Mouse (Mus musculus): ENCODE data around the gene Hs6st1. TPM values are rescaled to one million over a fixed set of nuclear protein-coding genes. Genes with fewer than 3 reads are reported as not detected.
"Not testable (repeated sequence)": the region's sequence is repeated elsewhere in the genome, so short reads cannot be mapped to it uniquely, and the experiment has no call there.

Hs6st1 gene
- polyA plus RNA-seq (2012; rRNA removed): 33.9 and 53.7 TPM in 2 replicates

DNA sequence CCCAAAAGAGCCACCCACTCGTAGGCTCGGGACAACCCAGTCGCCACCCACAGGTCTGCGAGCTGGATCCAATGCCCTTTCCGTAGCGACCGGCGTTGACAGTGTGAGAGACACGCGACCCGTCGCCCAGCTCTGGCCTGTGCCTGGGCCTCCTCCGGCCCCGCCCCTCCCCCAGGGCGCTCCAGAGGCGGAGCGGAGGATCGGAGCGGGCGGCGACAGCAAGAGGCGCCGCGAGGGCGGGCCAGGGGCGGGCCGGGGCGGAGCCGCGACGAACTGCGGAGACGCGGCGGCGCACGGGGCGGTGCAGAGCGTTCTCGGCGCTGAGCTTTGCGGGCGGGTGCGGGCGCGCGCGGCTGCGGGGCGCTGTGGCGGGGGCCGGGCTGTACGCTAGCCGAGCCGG, at the start of gene Hs6st1:
Hs6st1 (plus strand) TSS at position 325 of the 400 bp plus-strand sequence.
- H3K27ac ChIP-seq (ENCODE audit: insufficient read depth, low read depth, low read length): peak within 1 kb of the TSS; percentile 86
- H3K4me1 ChIP-seq (ENCODE audit: control insufficient read depth, insufficient read depth, insufficient read length, low read length): peaks cover 32% of the 10 kb centered on the region
- peak within 1 kb of the TSS; percentile 86 for H3K4me3 ChIP-seq (ENCODE audit: low read depth, low read length)
- under 1% methylated on average over 55 of the region's 55 CpGs for WGBS
- H3K27me3 ChIP-seq (ENCODE audit: control insufficient read depth, insufficient read depth, low read length): no peaks in the 10 kb centered on the region
- TF ChIP-seq POLR2A (IDR thresholded peaks at IDR 0.05; ENCODE audit: low read depth, low read length) (peak; percentile 84), CTCF (IDR thresholded peaks at IDR 0.05; ENCODE audit: extremely low read depth, insufficient read length, insufficient replicate concordance, low read depth, low read length) (no peak)
- peaks cover 2% of the 10 kb centered on the region for H3K36me3 ChIP-seq (ENCODE audit: control insufficient read depth, insufficient read depth, low read length)

DNA sequence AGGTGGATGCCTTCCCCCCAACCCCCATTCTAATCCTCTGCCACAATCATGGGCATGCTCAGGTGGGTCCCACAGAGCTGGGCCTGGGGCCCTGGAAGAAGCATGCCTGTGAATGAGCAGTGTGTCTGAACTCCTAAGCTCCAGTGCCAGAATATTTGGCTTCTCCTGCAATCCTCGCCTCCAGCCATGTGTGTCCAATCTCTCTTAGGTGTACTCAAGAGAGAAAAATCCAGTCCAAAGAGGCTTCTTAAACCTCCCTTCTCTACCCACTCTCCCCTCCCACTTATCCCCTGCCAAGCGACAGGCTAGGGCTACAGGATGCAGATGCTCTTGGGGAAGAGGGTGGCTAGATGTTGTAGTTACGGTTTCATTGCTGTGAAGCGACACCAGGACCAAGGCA, 49.6 kb upstream of the Hs6st1 start:
- TF ChIP-seq POLR2A (IDR thresholded peaks at IDR 0.05; ENCODE audit: low read depth, low read length) (no peak), CTCF (IDR thresholded peaks at IDR 0.05; ENCODE audit: extremely low read depth, insufficient read length, insufficient replicate concordance, low read depth, low read length) (no peak)
- H3K27me3 ChIP-seq (ENCODE audit: control insufficient read depth, insufficient read depth, low read length): no peaks in the 10 kb centered on the region
- 96% methylated on average over 4 of the region's 4 CpGs for WGBS
- H3K4me3 ChIP-seq (ENCODE audit: low read depth, low read length): no peak overlapping the region
- H3K4me1 ChIP-seq (ENCODE audit: control insufficient read depth, insufficient read depth, insufficient read length, low read length): 0 out of 2 replicates have a peak, but pooled peaks cover 3% of the 10 kb centered on the region
- H3K27ac ChIP-seq (ENCODE audit: insufficient read depth, low read depth, low read length): no peak overlapping the region
- no peaks in the 10 kb centered on the region for H3K36me3 ChIP-seq (ENCODE audit: control insufficient read depth, insufficient read depth, low read length)

GRCm38 (mm10) chr1:36019161-36019560, 49.0 kb upstream of the Hs6st1 start:
- no peak overlapping the region for H3K27ac ChIP-seq (ENCODE audit: insufficient read depth, low read depth, low read length)
- WGBS: 89% methylated on average over 2 of the region's 2 CpGs
- no peaks in the 10 kb centered on the region for H3K36me3 ChIP-seq (ENCODE audit: control insufficient read depth, insufficient read depth, low read length)
- H3K27me3 ChIP-seq (ENCODE audit: control insufficient read depth, insufficient read depth, low read length): no peaks in the 10 kb centered on the region
- no peak for TF ChIP-seq CTCF (IDR thresholded peaks at IDR 0.05; ENCODE audit: extremely low read depth, insufficient read length, insufficient replicate concordance, low read depth, low read length)
- no peak for TF ChIP-seq POLR2A (IDR thresholded peaks at IDR 0.05; ENCODE audit: low read depth, low read length)
- 0 out of 2 replicates have a peak, but pooled peaks cover under 1% of the 10 kb centered on the region for H3K4me1 ChIP-seq (ENCODE audit: control insufficient read depth, insufficient read depth, insufficient read length, low read length)
- H3K4me3 ChIP-seq (ENCODE audit: low read depth, low read length): no peak overlapping the region

- no peaks in the 10 kb centered on the region for H3K36me3 ChIP-seq (ENCODE audit: control insufficient read depth, insufficient read depth, low read length)
Observed at GRCm38 (mm10) chr1:36020315-36020714, 47.9 kb upstream of the Hs6st1 start.

GRCm38 (mm10) chr1:36030421-36030821, 37.8 kb upstream of the Hs6st1 start:
- H3K27me3 ChIP-seq (ENCODE audit: control insufficient read depth, insufficient read depth, low read length): no peaks in the 10 kb centered on the region
- H3K36me3 ChIP-seq (ENCODE audit: control insufficient read depth, insufficient read depth, low read length): no peaks in the 10 kb centered on the region
- 0 out of 2 replicates have a peak overlapping the region, but pooled peaks have one; percentile 3 for H3K4me3 ChIP-seq (ENCODE audit: low read depth, low read length)
- H3K4me1 ChIP-seq (ENCODE audit: control insufficient read depth, insufficient read depth, insufficient read length, low read length): peaks cover 2% of the 10 kb centered on the region; the same call in 1 of the 2 replicates
- no peak for TF ChIP-seq POLR2A (IDR thresholded peaks at IDR 0.05; ENCODE audit: low read depth, low read length)
- TF ChIP-seq CTCF (IDR thresholded peaks at IDR 0.05; ENCODE audit: extremely low read depth, insufficient read length, insufficient replicate concordance, low read depth, low read length): no peak
- no peak overlapping the region for H3K27ac ChIP-seq (ENCODE audit: insufficient read depth, low read depth, low read length)
- 46% methylated on average over 10 of the region's 10 CpGs for WGBS

More at GRCm38 (mm10) chr1:36020315-36020714, 47.9 kb upstream of the Hs6st1 start:
- Histone ChIP-seq H3K4me3 (ENCODE audit: low read depth, low read length) (no peak overlapping the region), H3K4me1 (ENCODE audit: control insufficient read depth, insufficient read depth, insufficient read length, low read length) (no peaks in the 10 kb centered on the region), H3K27me3 (ENCODE audit: control insufficient read depth, insufficient read depth, low read length) (no peaks in the 10 kb centered on the region), H3K27ac (ENCODE audit: insufficient read depth, low read depth, low read length) (no peak overlapping the region)
- WGBS: 92% methylated on average over 4 of the region's 4 CpGs
- TF ChIP-seq POLR2A (IDR thresholded peaks at IDR 0.05; ENCODE audit: low read depth, low read length): no peak
- TF ChIP-seq CTCF (IDR thresholded peaks at IDR 0.05; ENCODE audit: extremely low read depth, insufficient read length, insufficient replicate concordance, low read depth, low read length): no peak

DNA sequence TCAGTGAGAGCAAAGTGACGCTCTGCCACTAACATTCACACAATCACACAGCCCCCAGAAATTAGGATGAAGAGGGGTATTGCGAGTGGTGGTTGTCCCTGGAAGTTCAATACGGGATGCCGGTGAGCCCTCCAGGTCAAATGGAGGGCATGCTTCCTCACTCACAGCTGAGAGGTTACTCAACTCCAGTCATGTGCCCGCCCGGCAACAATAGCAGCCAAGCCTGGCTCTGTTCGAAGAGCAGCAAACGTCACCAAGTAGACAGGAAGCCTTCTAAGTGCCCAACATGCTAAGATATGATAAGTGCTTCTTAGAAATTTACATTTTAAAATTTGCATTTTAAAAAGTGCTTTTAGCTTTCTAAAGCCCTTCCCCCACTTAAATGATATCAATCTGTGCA, 29.4 kb upstream of the Hs6st1 start:
- H3K4me1 ChIP-seq (ENCODE audit: control insufficient read depth, insufficient read depth, insufficient read length, low read length): no peaks in the 10 kb centered on the region
- TF ChIP-seq CTCF (IDR thresholded peaks at IDR 0.05; ENCODE audit: extremely low read depth, insufficient read length, insufficient replicate concordance, low read depth, low read length): no peak
- no peak for TF ChIP-seq POLR2A (IDR thresholded peaks at IDR 0.05; ENCODE audit: low read depth, low read length)
- 85% methylated on average over 8 of the region's 8 CpGs for WGBS
- H3K36me3 ChIP-seq (ENCODE audit: control insufficient read depth, insufficient read depth, low read length): no peaks in the 10 kb centered on the region
- H3K4me3 ChIP-seq (ENCODE audit: low read depth, low read length): no peak overlapping the region
- H3K27ac ChIP-seq (ENCODE audit: insufficient read depth, low read depth, low read length): no peak overlapping the region
- no peaks in the 10 kb centered on the region; the same call in 1 of the 2 replicates for H3K27me3 ChIP-seq (ENCODE audit: control insufficient read depth, insufficient read depth, low read length)

- H3K27me3 ChIP-seq (ENCODE audit: control insufficient read depth, insufficient read depth, low read length): no peaks in the 10 kb centered on the region; the same call in 1 of the 2 replicates
- H3K27ac ChIP-seq (ENCODE audit: insufficient read depth, low read depth, low read length): no peak overlapping the region
- no peak for TF ChIP-seq CTCF (IDR thresholded peaks at IDR 0.05; ENCODE audit: extremely low read depth, insufficient read length, insufficient replicate concordance, low read depth, low read length)
- no peak for TF ChIP-seq POLR2A (IDR thresholded peaks at IDR 0.05; ENCODE audit: low read depth, low read length)
- no peaks in the 10 kb centered on the region for H3K4me1 ChIP-seq (ENCODE audit: control insufficient read depth, insufficient read depth, insufficient read length, low read length)
- no peaks in the 10 kb centered on the region for H3K36me3 ChIP-seq (ENCODE audit: control insufficient read depth, insufficient read depth, low read length)
- H3K4me3 ChIP-seq (ENCODE audit: low read depth, low read length): no peak overlapping the region
- 70% methylated on average over 3 of the region's 3 CpGs for WGBS
Observed at GRCm38 (mm10) chr1:36042072-36042471, 26.1 kb upstream of the Hs6st1 start.

- H3K4me3 ChIP-seq (ENCODE audit: low read depth, low read length); H3K27me3 ChIP-seq (ENCODE audit: control insufficient read depth, insufficient read depth, low read length); H3K4me1 ChIP-seq (ENCODE audit: control insufficient read depth, insufficient read depth, insufficient read length, low read length); H3K36me3 ChIP-seq (ENCODE audit: control insufficient read depth, insufficient read depth, low read length); H3K27ac ChIP-seq (ENCODE audit: insufficient read depth, low read depth, low read length): not testable (repeated sequence)
- 93% methylated on average over 5 of the region's 5 CpGs for WGBS
Observed at GRCm38 (mm10) chr1:36043793-36044192, 24.4 kb upstream of the Hs6st1 start.

Measured in small intestine, adult 2 months (tissue).